Mouse (Mus musculus): ENCODE results near the gene Ndufb10.

GRCm38 (mm10) chr17:24687146-24687595 is 37.1 kb downstream of the Ndufb10 start:
- TF ChIP-seq CTCF (IDR thresholded peaks at IDR 0.05; ENCODE audit: low read depth) (no peak), EP300 (IDR thresholded peaks at IDR 0.05; ENCODE audit: low read depth) (no peak)
